Mouse (Mus musculus): Measurements from ENCODE around the gene Ubald2. TPM values are rescaled to one million over a fixed set of nuclear protein-coding genes. Genes with fewer than 3 reads are reported as not detected.

The Ubald2 gene
- total and polyA plus RNA-seq, 2 experiments from 2014 or later: 32.3 to 48.3 TPM

GRCm38 (mm10) chr11:116417054-116417453 lies 16.8 kb upstream of the Ubald2 start:
- peaks cover 7% of the 10 kb centered on the region; the same call in 1 of the 2 replicates for H3K4me1 ChIP-seq (ENCODE audit: control insufficient read depth, insufficient read depth)
- no peak for ATAC-seq (ENCODE audit: insufficient read depth, low read depth)
- H3K9ac ChIP-seq (replicated peaks; ENCODE audit: low read depth, low read length): no peak overlapping the region
- 86% methylated on average over 5 of the region's 5 CpGs for WGBS
- no peaks in the 10 kb centered on the region for H3K36me3 ChIP-seq (replicated peaks; ENCODE audit: control insufficient read depth, insufficient read depth, low read length)
- DNase-seq (ENCODE audit: low spot score): no peak
- H3K27ac ChIP-seq (ENCODE audit: low read depth): no peak overlapping the region
- no peaks in the 10 kb centered on the region for H3K9me3 ChIP-seq (replicated peaks; ENCODE audit: control insufficient read depth, low read length)
- no peak for TF ChIP-seq EP300 (IDR thresholded peaks at IDR 0.05; ENCODE audit: low read depth)
- no peak for TF ChIP-seq CTCF (IDR thresholded peaks at IDR 0.05; ENCODE audit: low read depth)
- no peak overlapping the region for H3K4me3 ChIP-seq (ENCODE audit: low read depth, low read length)
- no peaks in the 10 kb centered on the region for H3K27me3 ChIP-seq (ENCODE audit: control insufficient read depth, insufficient read depth, low read length)
- no peak overlapping the region for H3K4me2 ChIP-seq (ENCODE audit: low read depth, low read length)

- H3K9ac ChIP-seq (replicated peaks; ENCODE audit: low read depth, low read length): no peak overlapping the region
- no peaks in the 10 kb centered on the region for H3K9me3 ChIP-seq (replicated peaks; ENCODE audit: control insufficient read depth, low read length)
- 8% methylated on average over 2 of the region's 2 CpGs for WGBS
- no peak overlapping the region for H3K27ac ChIP-seq (ENCODE audit: low read depth)
- TF ChIP-seq EP300 (IDR thresholded peaks at IDR 0.05; ENCODE audit: low read depth): no peak
- no peak for TF ChIP-seq CTCF (IDR thresholded peaks at IDR 0.05; ENCODE audit: low read depth)
- ATAC-seq (ENCODE audit: insufficient read depth, low read depth) (no peak), DNase-seq (ENCODE audit: low spot score) (no peak)
- H3K4me2 ChIP-seq (ENCODE audit: low read depth, low read length): no peak overlapping the region
- peaks cover 1% of the 10 kb centered on the region; the same call in 1 of the 2 replicates for H3K4me1 ChIP-seq (ENCODE audit: control insufficient read depth, insufficient read depth)
- no peak overlapping the region for H3K4me3 ChIP-seq (ENCODE audit: low read depth, low read length)
- no peaks in the 10 kb centered on the region for H3K27me3 ChIP-seq (ENCODE audit: control insufficient read depth, insufficient read depth, low read length)
- no peaks in the 10 kb centered on the region for H3K36me3 ChIP-seq (replicated peaks; ENCODE audit: control insufficient read depth, insufficient read depth, low read length)
Observed at GRCm38 (mm10) chr11:116418194-116418840, 15.6 kb upstream of the Ubald2 start.

GRCm38 (mm10) chr11:116418841-116419462 lies 14.9 kb upstream of the Ubald2 start:
- ATAC-seq (ENCODE audit: insufficient read depth, low read depth) (no peak), DNase-seq (ENCODE audit: low spot score) (no peak)
- WGBS: 73% methylated on average over 6 of the region's 6 CpGs
- Histone ChIP-seq H3K9ac (replicated peaks; ENCODE audit: low read depth, low read length) (no peak overlapping the region), H3K9me3 (replicated peaks; ENCODE audit: control insufficient read depth, low read length) (no peaks in the 10 kb centered on the region), H3K27ac (ENCODE audit: low read depth) (no peak overlapping the region), H3K27me3 (ENCODE audit: control insufficient read depth, insufficient read depth, low read length) (no peaks in the 10 kb centered on the region), H3K4me1 (ENCODE audit: control insufficient read depth, insufficient read depth) (no peaks in the 10 kb centered on the region), H3K4me3 (ENCODE audit: low read depth, low read length) (no peak overlapping the region), H3K4me2 (ENCODE audit: low read depth, low read length) (no peak overlapping the region), H3K36me3 (replicated peaks; ENCODE audit: control insufficient read depth, insufficient read depth, low read length) (no peaks in the 10 kb centered on the region)
- TF ChIP-seq CTCF (IDR thresholded peaks at IDR 0.05; ENCODE audit: low read depth) (no peak), EP300 (IDR thresholded peaks at IDR 0.05; ENCODE audit: low read depth) (no peak)

GRCm38 (mm10) chr11:116421102-116421501 lies 12.8 kb upstream of the Ubald2 start:
- ATAC-seq (ENCODE audit: insufficient read depth, low read depth) (no peak), DNase-seq (ENCODE audit: low spot score) (no peak)
- Histone ChIP-seq H3K9ac (replicated peaks; ENCODE audit: low read depth, low read length) (no peak overlapping the region), H3K9me3 (replicated peaks; ENCODE audit: control insufficient read depth, low read length) (no peaks in the 10 kb centered on the region), H3K4me1 (ENCODE audit: control insufficient read depth, insufficient read depth) (no peaks in the 10 kb centered on the region), H3K36me3 (replicated peaks; ENCODE audit: control insufficient read depth, insufficient read depth, low read length) (no peaks in the 10 kb centered on the region), H3K27ac (ENCODE audit: low read depth) (no peak overlapping the region), H3K4me2 (ENCODE audit: low read depth, low read length) (no peak overlapping the region), H3K4me3 (ENCODE audit: low read depth, low read length) (no peak overlapping the region), H3K27me3 (ENCODE audit: control insufficient read depth, insufficient read depth, low read length) (no peaks in the 10 kb centered on the region)
- WGBS: 64% methylated on average over 6 of the region's 6 CpGs
- TF ChIP-seq EP300 (IDR thresholded peaks at IDR 0.05; ENCODE audit: low read depth) (no peak), CTCF (IDR thresholded peaks at IDR 0.05; ENCODE audit: low read depth) (no peak)

- ATAC-seq (ENCODE audit: insufficient read depth, low read depth) (no peak), DNase-seq (ENCODE audit: low spot score) (no peak)
- 75% methylated on average over 2 of the region's 2 CpGs for WGBS
- Histone ChIP-seq H3K9me3 (replicated peaks; ENCODE audit: control insufficient read depth, low read length) (no peaks in the 10 kb centered on the region), H3K27ac (ENCODE audit: low read depth) (no peak overlapping the region), H3K4me1 (ENCODE audit: control insufficient read depth, insufficient read depth) (no peaks in the 10 kb centered on the region), H3K4me3 (ENCODE audit: low read depth, low read length) (no peak overlapping the region), H3K27me3 (ENCODE audit: control insufficient read depth, insufficient read depth, low read length) (no peaks in the 10 kb centered on the region), H3K9ac (replicated peaks; ENCODE audit: low read depth, low read length) (no peak overlapping the region), H3K36me3 (replicated peaks; ENCODE audit: control insufficient read depth, insufficient read depth, low read length) (no peaks in the 10 kb centered on the region), H3K4me2 (ENCODE audit: low read depth, low read length) (no peak overlapping the region)
- TF ChIP-seq CTCF (IDR thresholded peaks at IDR 0.05; ENCODE audit: low read depth): no peak
- no peak for TF ChIP-seq EP300 (IDR thresholded peaks at IDR 0.05; ENCODE audit: low read depth)
Observed at GRCm38 (mm10) chr11:116422562-116422961, 11.3 kb upstream of the Ubald2 start.

All from heart, postnatal 0 days (tissue).